Mouse (Mus musculus) kidney, postnatal 0 days (tissue): ENCODE results near the gene Igsf21. TPM values are rescaled to one million over a fixed set of nuclear protein-coding genes. Genes with fewer than 3 reads are reported as not detected.

Experiments used
- ATAC-seq: fragments of 200-750 bp; cut with Nextera tagmentation; replicated peaks from 2 replicates; pipeline ENCODE4 v1.8.0; 2017; ENCODE audit warnings: low read depth, moderate number of reproducible peaks, moderate TSS enrichment, moderate library complexity; ENCODE audit not compliant: low FRiP score
- DNase-seq: peaks from one replicate; pipeline ENCODE4 v3.0.0-alpha.2; 2016; ENCODE audit warnings: low spot score
- H3K27ac ChIP-seq: fragments of 300-500 bp; sonication (generic); 2 replicates; pipeline ENCODE4 v1.5.1; 2014; ENCODE audit warnings: mild to moderate bottlenecking
- H3K27me3 ChIP-seq: fragments of 300-500 bp; sonication (generic); 2 replicates; pipeline ENCODE4 v1.6.1; 2014; ENCODE audit warnings: low read length, mixed read lengths; ENCODE audit not compliant: insufficient read depth
- H3K36me3 ChIP-seq: fragments of 300-500 bp; sonication (generic); 2 replicates; pipeline ENCODE4 v1.6.1; 2014; ENCODE audit warnings: low read length, mixed read lengths; ENCODE audit not compliant: insufficient read depth
- H3K4me1 ChIP-seq: fragments of 300-500 bp; sonication (generic); replicated peaks from 2 replicates; pipeline ENCODE4 v1.6.1; 2014; ENCODE audit warnings: antibody characterized with exemption, low read length, mixed read lengths; ENCODE audit not compliant: insufficient read depth
- H3K4me2 ChIP-seq: fragments of 300-500 bp; sonication (generic); 2 replicates; pipeline ENCODE4 v1.6.1; 2014; ENCODE audit warnings: mild to moderate bottlenecking, low read length, moderate library complexity, mixed read lengths
- H3K4me3 ChIP-seq: fragments of 300-500 bp; sonication (generic); replicated peaks from 2 replicates; pipeline ENCODE4 v1.5.1; 2014; ENCODE audit warnings: low read depth, low read length
- H3K9ac ChIP-seq: fragments of 300-500 bp; sonication (generic); 2 replicates; pipeline ENCODE4 v1.6.1; 2014; ENCODE audit warnings: low read depth, low read length
- H3K9me3 ChIP-seq: fragments of 300-500 bp; sonication (generic); replicated peaks from 2 replicates; pipeline ENCODE4 v1.6.1; 2016; ENCODE audit warnings: low read length, inconsistent platforms, mixed read lengths
- CTCF ChIP-seq: IDR thresholded peaks from 2 replicates; pipeline ENCODE4 v1.5.1; 2016; ENCODE audit warnings: antibody characterized with exemption, low read depth, mild to moderate bottlenecking, moderate library complexity
- WGBS: fragments of 180-500 bp; shearing (Covaris S2); extraction: QIAGEN DNeasy Blood & Tissue Kit; methylation state at CpG from one replicate; pipeline ENCODE4 v1.1.7; 2014; 5-methylcytosine and 5-hydroxymethylcytosine counted together
- polyA plus RNA-seq: library from polyadenylated mRNA; unstranded; fragments of >200 nt; fragmentation: Nextera tagmentation; extraction: Ambion mirVana; gene quantifications from 2 replicates; pipeline ENCODE4 v1.2.1, GENCODE M21; 2015

Gene Igsf21
- polyA plus RNA-seq, 1 experiment from 2014 or later: 1.3 TPM

- ATAC-seq: no peak
- no peak overlapping the region for H3K27ac ChIP-seq
- 87% methylated on average over 4 of the region's 4 CpGs for WGBS
Observed at GRCm38 (mm10) chr4:140089676-140090075, 156.9 kb downstream of the Igsf21 start.

DNA sequence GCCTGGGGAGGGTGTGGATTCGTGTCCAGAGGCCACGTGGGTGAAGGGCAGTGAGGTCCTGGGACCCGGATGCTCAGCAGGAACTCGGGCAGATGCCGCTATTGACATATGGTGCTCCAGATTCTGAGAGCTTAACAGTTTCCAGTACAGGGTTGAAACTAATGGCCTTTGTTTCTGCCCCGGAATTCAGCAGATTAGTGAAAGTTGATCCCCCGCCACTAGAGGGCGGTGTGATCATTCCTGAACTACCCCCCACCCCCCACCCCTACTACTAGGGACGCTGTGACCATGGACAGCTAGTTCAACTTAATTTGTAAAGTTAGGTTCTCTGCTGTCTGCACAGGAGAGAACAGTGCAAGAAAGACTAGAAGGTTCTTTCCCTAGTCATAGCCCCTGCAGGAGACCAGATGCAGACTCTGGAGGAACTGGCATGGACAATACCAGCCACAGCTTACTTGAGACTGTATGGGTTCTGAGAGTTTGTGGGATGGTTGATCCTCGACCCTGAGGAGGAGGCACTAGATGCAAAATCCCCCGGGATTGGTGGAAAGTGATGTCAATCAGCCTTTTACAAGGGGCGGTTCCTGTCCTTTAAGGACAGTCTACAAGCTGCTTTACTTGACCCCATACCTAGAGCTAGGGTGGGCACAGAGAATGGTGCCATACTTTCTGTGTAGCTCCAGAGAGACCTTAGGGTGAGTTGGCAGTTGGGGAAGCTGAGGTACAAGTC is 157.7 kb downstream of the Igsf21 start:
- no peak for ATAC-seq
- H3K4me3 ChIP-seq: no peak overlapping the region
- no peak overlapping the region for H3K27ac ChIP-seq
- no peaks in the 10 kb centered on the region for H3K4me1 ChIP-seq
- H3K36me3 ChIP-seq: no peaks in the 10 kb centered on the region
- TF ChIP-seq CTCF: peak; percentile 2; the same call in 1 of the 2 replicates
- no peak for DNase-seq
- H3K27me3 ChIP-seq: no peaks in the 10 kb centered on the region
- H3K4me2 ChIP-seq: no peak overlapping the region
- no peaks in the 10 kb centered on the region for H3K9me3 ChIP-seq
- H3K9ac ChIP-seq: no peak overlapping the region
- 79% methylated on average over 12 of the region's 12 CpGs for WGBS

More at GRCm38 (mm10) chr4:140089676-140090075, 156.9 kb downstream of the Igsf21 start:
- no peaks in the 10 kb centered on the region for H3K9me3 ChIP-seq
- TF ChIP-seq CTCF: no peak
- no peak overlapping the region for H3K9ac ChIP-seq
- no peak overlapping the region for H3K4me2 ChIP-seq
- H3K4me3 ChIP-seq: no peak overlapping the region
- H3K4me1 ChIP-seq: no peaks in the 10 kb centered on the region
- no peaks in the 10 kb centered on the region for H3K36me3 ChIP-seq
- no peak for DNase-seq
- H3K27me3 ChIP-seq: no peaks in the 10 kb centered on the region

DNA sequence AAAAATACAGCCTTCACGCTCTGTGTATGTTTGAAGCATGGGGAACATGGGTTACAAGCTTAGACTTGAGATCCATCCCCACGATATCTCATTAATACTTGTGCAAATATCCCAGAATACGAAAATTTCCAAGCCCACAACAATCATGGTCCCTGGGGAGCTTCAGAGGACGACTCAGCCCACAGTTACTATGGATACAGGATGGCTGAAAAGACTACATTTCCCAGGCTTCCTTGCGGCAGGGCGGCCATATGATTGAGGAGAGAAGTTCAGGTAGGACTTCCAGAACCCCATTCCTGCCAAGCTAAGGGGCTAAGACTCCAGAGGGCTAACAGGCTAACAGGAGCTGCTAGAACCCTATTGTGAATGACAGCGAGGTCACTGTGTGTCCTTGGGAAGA is 160.4 kb downstream of the Igsf21 start:
- 60% methylated on average over 7 of the region's 7 CpGs for WGBS

DNA sequence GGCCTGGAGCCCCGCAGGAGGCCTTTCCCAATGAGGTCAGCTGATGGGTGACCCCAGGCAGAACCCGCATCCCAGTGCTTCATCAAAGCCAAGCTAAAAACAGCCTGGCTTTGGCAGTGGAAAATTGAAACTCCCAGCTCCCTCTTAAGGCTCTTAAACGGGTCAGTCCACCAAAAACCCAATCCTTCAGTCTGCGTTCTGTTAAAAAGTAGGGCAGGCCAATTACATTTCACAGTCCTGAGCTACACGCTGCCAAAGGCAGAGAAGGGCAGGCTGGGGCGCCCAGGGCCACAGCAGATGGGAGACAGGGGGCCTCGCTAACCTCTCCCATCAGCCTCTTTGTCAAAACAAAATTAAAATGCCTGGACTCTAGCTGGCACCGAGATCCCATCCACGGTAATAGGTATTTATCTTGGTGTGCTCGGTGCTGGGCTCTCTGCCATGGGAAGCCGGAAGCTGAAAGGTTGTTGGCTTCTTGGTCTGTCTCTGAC is 162.0 kb downstream of the Igsf21 start:
- H3K4me1 ChIP-seq: no peaks in the 10 kb centered on the region
- no peaks in the 10 kb centered on the region for H3K36me3 ChIP-seq
- H3K9ac ChIP-seq: no peak overlapping the region
- DNase-seq (no peak), ATAC-seq (no peak)
- H3K9me3 ChIP-seq: no peaks in the 10 kb centered on the region
- H3K27me3 ChIP-seq: no peaks in the 10 kb centered on the region
- H3K27ac ChIP-seq: no peak overlapping the region
- no peak for TF ChIP-seq CTCF
- no peak overlapping the region for H3K4me2 ChIP-seq
- no peak overlapping the region for H3K4me3 ChIP-seq
- WGBS: 41% methylated on average over 11 of the region's 11 CpGs

More for the DNA sequence above, 160.4 kb downstream of the Igsf21 start:
- no peaks in the 10 kb centered on the region for H3K27me3 ChIP-seq
- TF ChIP-seq CTCF: no peak
- no peak for DNase-seq
- ATAC-seq: no peak
- H3K4me3 ChIP-seq: no peak overlapping the region
- no peak overlapping the region for H3K27ac ChIP-seq
- no peaks in the 10 kb centered on the region for H3K36me3 ChIP-seq
- H3K4me2 ChIP-seq: no peak overlapping the region
- H3K9me3 ChIP-seq: no peaks in the 10 kb centered on the region
- H3K9ac ChIP-seq: no peak overlapping the region
- H3K4me1 ChIP-seq: no peaks in the 10 kb centered on the region

DNA sequence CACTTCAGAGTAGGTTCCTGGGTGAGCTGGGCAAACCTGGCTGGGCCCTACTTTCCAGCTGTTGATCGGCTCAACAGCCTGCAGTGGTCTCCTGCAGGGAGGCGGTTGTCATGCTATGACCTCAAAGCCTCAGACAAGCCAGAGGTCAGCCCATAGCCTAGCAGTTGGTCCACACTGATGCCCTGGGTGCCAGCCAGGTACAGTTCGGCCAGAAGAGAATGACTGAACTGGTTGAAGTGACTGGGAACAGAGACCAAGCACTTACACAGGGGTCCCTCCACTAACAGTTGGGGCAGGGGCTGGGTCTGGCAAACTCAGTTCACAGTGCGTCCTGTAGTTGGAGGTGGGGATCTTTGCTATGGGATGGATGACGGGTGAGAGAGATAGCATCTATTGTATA is 162.5 kb downstream of the Igsf21 start:
- Histone ChIP-seq H3K27ac (no peak overlapping the region), H3K4me1 (no peaks in the 10 kb centered on the region)

GRCm38 (mm10) chr4:140078416-140078815 is 168.2 kb downstream of the Igsf21 start:
- no peak overlapping the region for H3K4me3 ChIP-seq
- no peaks in the 10 kb centered on the region; the same call in 1 of the 2 replicates for H3K27me3 ChIP-seq
- H3K9me3 ChIP-seq: no peaks in the 10 kb centered on the region
- H3K36me3 ChIP-seq: no peaks in the 10 kb centered on the region
- no peaks in the 10 kb centered on the region for H3K4me1 ChIP-seq
- DNase-seq (no peak), ATAC-seq (no peak)
- H3K9ac ChIP-seq: no peak overlapping the region
- no peak overlapping the region for H3K27ac ChIP-seq
- TF ChIP-seq CTCF: no peak
- WGBS: 82% methylated on average over 5 of the region's 5 CpGs
- no peak overlapping the region for H3K4me2 ChIP-seq

More for the DNA sequence above, 162.5 kb downstream of the Igsf21 start:
- Histone ChIP-seq H3K27me3 (no peaks in the 10 kb centered on the region), H3K4me2 (no peak overlapping the region), H3K9me3 (no peaks in the 10 kb centered on the region), H3K9ac (no peak overlapping the region), H3K36me3 (no peaks in the 10 kb centered on the region), H3K4me3 (no peak overlapping the region)
- no peak for TF ChIP-seq CTCF
- DNase-seq: no peak
- no peak for ATAC-seq
- 78% methylated on average over 5 of the region's 5 CpGs for WGBS
